Mouse (Mus musculus) CH12.LX (cell line): ENCODE measurements around the gene Zdhhc1. TPM values are rescaled to one million over a fixed set of nuclear protein-coding genes. Genes with fewer than 3 reads are reported as not detected.

Source experiments
- DNase-seq: peaks from one replicate; pipeline ENCODE4 v3.0.0-alpha.2; 2013; ENCODE audit errors: extremely low read depth
- H3K27ac ChIP-seq: 2 replicates; pipeline ENCODE4 v1.5.1; 2012; ENCODE audit warnings: low read depth, mild to moderate bottlenecking, control low read depth, moderate library complexity; ENCODE audit not compliant: insufficient read depth
- H3K27me3 ChIP-seq: replicated peaks from 2 replicates; pipeline ENCODE3; 2012; ENCODE audit warnings: inconsistent platforms
- H3K36me3 ChIP-seq, 2 experiments: replicated peaks in 1 of 2; 2 replicates each; pipeline versions ENCODE3 to v1.6.1; 2012; ENCODE audit warnings: inconsistent platforms in 1 of 2, low read length in 1 of 2, mild to moderate bottlenecking in 1 of 2, mixed read lengths in 1 of 2, moderate library complexity in 1 of 2; ENCODE audit not compliant: control insufficient read depth in 1 of 2, insufficient read depth in 1 of 2
- H3K4me1 ChIP-seq, 2 experiments: 2 replicates each; pipeline ENCODE4 v1.6.1; 2012; ENCODE audit warnings: inconsistent platforms in 1 of 2, moderate library complexity in 1 of 2; ENCODE audit not compliant: insufficient read depth in 2 of 2, control insufficient read depth in 1 of 2
- H3K4me2 ChIP-seq: 2 replicates; pipeline ENCODE4 v1.6.1; 2012; ENCODE audit warnings: low read depth, mild to moderate bottlenecking, control low read depth; ENCODE audit not compliant: poor library complexity, insufficient read depth, severe bottlenecking
- H3K4me3 ChIP-seq, 3 experiments: fragments of 150-350 bp in 1 of 3; sonication (generic) in 1 of 3; replicated peaks in 1 of 3; 2 replicates each; pipeline versions ENCODE3 to v1.5.1; 2011 to 2012; ENCODE audit warnings: low read depth in 2 of 3, low read length in 2 of 3, mild to moderate bottlenecking in 2 of 3, moderate library complexity in 2 of 3, control low read depth in 1 of 3, improper control_type of control experiment in 1 of 3, inconsistent platforms in 1 of 3, mixed read lengths in 1 of 3; ENCODE audit not compliant: poor library complexity in 1 of 3
- H3K79me2 ChIP-seq: replicated peaks from 2 replicates; pipeline ENCODE4 v1.6.1; 2012; ENCODE audit warnings: mild to moderate bottlenecking, moderate library complexity; ENCODE audit not compliant: control insufficient read depth, poor library complexity, insufficient read depth, severe bottlenecking; ENCODE audit errors: extremely low read depth
- H3K9ac ChIP-seq: 2 replicates; pipeline ENCODE4 v1.6.1; 2012; ENCODE audit warnings: low read depth, mild to moderate bottlenecking, control low read depth, moderate library complexity; ENCODE audit not compliant: insufficient read depth
- H3K9me3 ChIP-seq: replicated peaks from 2 replicates; pipeline ENCODE3; 2012; ENCODE audit warnings: low read length, inconsistent platforms, mixed read lengths
- BHLHE40 ChIP-seq: IDR thresholded peaks from 2 replicates; pipeline ENCODE4 v1.6.1; 2011; ENCODE audit warnings: mild to moderate bottlenecking, low read depth, low read length, improper control_type of control experiment
- CHD1 ChIP-seq: IDR thresholded peaks from 2 replicates; pipeline ENCODE4 v1.6.1; 2012; ENCODE audit warnings: low read depth, low read length, improper control_type of control experiment, inconsistent platforms
- CHD2 ChIP-seq: IDR thresholded peaks from 2 replicates; pipeline ENCODE4 v1.6.1; 2011; ENCODE audit warnings: low read length, improper control_type of control experiment
- E2F4 ChIP-seq: IDR thresholded peaks from 2 replicates; pipeline ENCODE4 v1.6.1; 2011; ENCODE audit warnings: low read depth, low read length, improper control_type of control experiment; ENCODE audit not compliant: insufficient replicate concordance
- GABPA ChIP-seq: IDR thresholded peaks from 2 replicates; pipeline ENCODE4 v1.6.1; 2012; ENCODE audit warnings: low read depth, low read length, improper control_type of control experiment, inconsistent platforms; ENCODE audit not compliant: insufficient replicate concordance
- IRF4 ChIP-seq: IDR thresholded peaks from 2 replicates; pipeline ENCODE4 v1.6.1; 2014; ENCODE audit warnings: low read depth, mild to moderate bottlenecking, inconsistent platforms, low read length, improper control_type of control experiment
- KAT2A ChIP-seq: IDR thresholded peaks from 2 replicates; pipeline ENCODE4 v1.6.1; 2012; ENCODE audit warnings: low read length, improper control_type of control experiment, inconsistent platforms; ENCODE audit not compliant: insufficient replicate concordance
- MAX ChIP-seq: IDR thresholded peaks from 2 replicates; pipeline ENCODE4 v1.6.1; 2011; ENCODE audit warnings: low read length, improper control_type of control experiment
- MAZ ChIP-seq: IDR thresholded peaks from 2 replicates; pipeline ENCODE4 v1.6.1; 2012; ENCODE audit warnings: low read depth, mild to moderate bottlenecking, inconsistent platforms, low read length, improper control_type of control experiment, moderate library complexity
- MEF2A ChIP-seq: IDR thresholded peaks from 2 replicates; pipeline ENCODE4 v1.6.1; 2014; ENCODE audit warnings: low read depth, mild to moderate bottlenecking, inconsistent platforms, low read length, improper control_type of control experiment, borderline replicate concordance
- MXI1 ChIP-seq: IDR thresholded peaks from 2 replicates; pipeline ENCODE4 v1.6.1; 2011; ENCODE audit warnings: mild to moderate bottlenecking, low read depth, low read length, improper control_type of control experiment
- MYC ChIP-seq: IDR thresholded peaks from 2 replicates; pipeline ENCODE4 v1.6.1; 2011; ENCODE audit warnings: low read depth, mild to moderate bottlenecking, improper control_type of control experiment, low read length
- NELFE ChIP-seq: IDR thresholded peaks from 2 replicates; pipeline ENCODE4 v1.6.1; 2011; ENCODE audit warnings: low read depth, low read length, improper control_type of control experiment
- NRF1 ChIP-seq: IDR thresholded peaks from 2 replicates; pipeline ENCODE4 v1.6.1; 2014; ENCODE audit warnings: low read depth, mild to moderate bottlenecking, inconsistent platforms, low read length, improper control_type of control experiment, moderate library complexity
- PAX5 ChIP-seq: IDR thresholded peaks from 2 replicates; pipeline ENCODE4 v1.6.1; 2012; ENCODE audit warnings: low read length, inconsistent platforms, mixed read lengths
- POLR2A ChIP-seq: IDR thresholded peaks from 2 replicates; pipeline ENCODE4 v1.6.1; 2011; ENCODE audit warnings: low read depth, mild to moderate bottlenecking, improper control_type of control experiment, low read length
- RAD21 ChIP-seq: IDR thresholded peaks from 2 replicates; pipeline ENCODE4 v1.6.1; 2011; ENCODE audit warnings: low read depth, mild to moderate bottlenecking, low read length, improper control_type of control experiment, moderate library complexity
- RCOR1 ChIP-seq: conservative IDR thresholded peaks from 2 replicates; pipeline ENCODE4 v1.6.1; 2012; ENCODE audit warnings: low read depth, mild to moderate bottlenecking, inconsistent platforms, low read length, improper control_type of control experiment
- SIN3A ChIP-seq: IDR thresholded peaks from 2 replicates; pipeline ENCODE4 v1.6.1; 2012; ENCODE audit warnings: low read length, improper control_type of control experiment, inconsistent platforms
- SMC3 ChIP-seq: IDR thresholded peaks from 2 replicates; pipeline ENCODE4 v1.6.1; 2011; ENCODE audit warnings: low read depth, low read length, improper control_type of control experiment
- TBP ChIP-seq: conservative IDR thresholded peaks from 2 replicates; pipeline ENCODE4 v1.6.1; 2011; ENCODE audit warnings: low read depth, low read length, improper control_type of control experiment
- TCF12 ChIP-seq: IDR thresholded peaks from 2 replicates; pipeline ENCODE4 v1.6.1; 2014; ENCODE audit warnings: low read depth, mild to moderate bottlenecking, inconsistent platforms, low read length, improper control_type of control experiment
- UBTF ChIP-seq: IDR thresholded peaks from 2 replicates; pipeline ENCODE4 v1.6.1; 2012; ENCODE audit warnings: low read depth, mild to moderate bottlenecking, inconsistent platforms, low read length, improper control_type of control experiment, moderate library complexity
- USF1 ChIP-seq: IDR thresholded peaks from 2 replicates; pipeline ENCODE4 v1.6.1; 2014; ENCODE audit warnings: low read depth, mild to moderate bottlenecking, inconsistent platforms, low read length, improper control_type of control experiment
- ZKSCAN1 ChIP-seq: IDR thresholded peaks from 2 replicates; pipeline ENCODE4 v1.6.1; 2012; ENCODE audit warnings: low read depth, inconsistent platforms, low read length, improper control_type of control experiment, borderline replicate concordance
- ZMIZ1 ChIP-seq: IDR thresholded peaks from 2 replicates; pipeline ENCODE4 v1.6.1; 2012; ENCODE audit warnings: low read depth, mild to moderate bottlenecking, inconsistent platforms, low read length, improper control_type of control experiment
- ZNF384 ChIP-seq: IDR thresholded peaks from 2 replicates; pipeline ENCODE4 v1.6.1; 2012; ENCODE audit warnings: low read depth, low read length, improper control_type of control experiment, inconsistent platforms
- dilution Hi-C: fragments of 300-500 bp; cut with MboI; formaldehyde crosslinking; loops from 2 replicates; pipeline ENCODE4 v1.14.3; 2020; ENCODE audit warnings: low sequenced_read_pairs; ENCODE audit not compliant: extremely low pct_unique_long_range_greater_than_20kb, extremely low pct_ligation_motif_present
- in situ Hi-C: fragments of 300-500 bp; cut with MboI; formaldehyde crosslinking; loops from 3 replicates; pipeline ENCODE4 v1.14.3; 2019; ENCODE audit warnings: low sequenced_read_pairs, low pct_ligation_motif_present, low pct_unique_long_range_greater_than_20kb, mixed read lengths
- polyA plus RNA-seq: library from polyadenylated mRNA; unstranded; fragments of >175 nt; gene quantifications from 2 replicates; pipeline ENCODE4 v1.2.1, GENCODE M21; 2012; ENCODE audit warnings: low read depth; ENCODE audit not compliant: insufficient read length
- total RNA-seq, 2 experiments: library from RNA; depleted of rRNA; stranded (reverse); fragments of 300-350 nt in 1 of 2; fragments of >200 nt in 1 of 2; gene quantifications; 2 replicates each; pipeline ENCODE4 v1.2.3; 2012 to 2014

Gene Zdhhc1
- total and polyA plus RNA-seq, 3 experiments: 1.6 to 3.6 (median 2.6) TPM

DNA sequence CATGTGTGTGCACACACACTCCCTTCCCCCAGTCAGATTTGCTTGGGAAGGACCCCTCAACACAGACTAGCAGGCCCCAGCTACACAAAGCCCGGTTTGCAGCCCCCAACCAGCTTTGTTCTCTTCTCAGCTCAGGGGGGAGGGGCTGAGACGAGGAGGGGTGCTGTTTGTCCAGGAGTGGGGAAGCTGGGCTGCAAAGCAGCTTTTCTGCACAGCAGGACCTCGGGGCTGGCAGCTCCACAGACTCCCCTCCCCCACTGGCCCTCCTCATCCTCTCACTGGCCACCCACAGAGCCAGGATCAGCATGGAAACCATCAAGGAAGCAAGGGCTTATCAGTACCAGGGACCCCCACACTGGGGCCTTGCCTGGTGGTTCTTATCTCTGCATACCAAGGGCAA, 24.4 kb upstream of the Zdhhc1 start:
- DNase-seq: no peak
- TF ChIP-seq CHD1 (no peak), IRF4 (no peak), SMC3 (no peak), POLR2A (no peak), CHD2 (no peak), PAX5 (no peak), SIN3A (no peak), MAZ (no peak), RAD21 (no peak), ZKSCAN1 (no peak), RCOR1 (no peak), KAT2A (no peak), E2F4 (no peak), ZNF384 (no peak), MAX (no peak), USF1 (no peak)
- H3K36me3 ChIP-seq: peaks cover 23 to 55% of the 10 kb centered on the region in 2 experiments
- no peak overlapping the region for H3K27ac ChIP-seq
- no peaks in the 10 kb centered on the region for H3K9me3 ChIP-seq
- dilution Hi-C loops: no loop called here
- no peak overlapping the region for H3K4me2 ChIP-seq
- peaks cover 21% of the 10 kb centered on the region for H3K27me3 ChIP-seq
- H3K79me2 ChIP-seq: no peaks in the 10 kb centered on the region
- H3K9ac ChIP-seq: no peak overlapping the region
- in situ Hi-C loops: no loop called here
- no peak overlapping the region for H3K4me3 ChIP-seq
- peaks cover 4 to 10% of the 10 kb centered on the region in 2 experiments for H3K4me1 ChIP-seq

DNA sequence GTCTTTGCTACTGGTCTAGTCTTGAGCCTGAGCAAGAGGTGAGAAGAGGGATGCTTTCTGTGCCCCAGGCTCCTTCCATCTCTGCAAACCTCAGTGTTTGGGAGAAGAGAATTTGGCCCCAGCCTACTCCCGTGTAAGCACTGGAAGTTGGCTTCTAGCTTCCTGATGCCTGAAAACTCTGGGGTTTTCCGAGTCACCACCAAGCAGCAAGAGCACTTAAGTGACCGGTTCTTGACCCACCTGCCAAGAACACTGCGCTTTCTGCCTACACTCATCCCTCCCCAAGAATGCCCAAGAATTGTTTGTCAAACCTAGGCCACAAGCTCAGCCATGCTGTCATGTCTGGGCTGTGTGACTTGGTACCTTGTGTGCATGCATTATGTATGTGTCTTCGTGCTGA, 23.8 kb upstream of the Zdhhc1 start:
- Histone ChIP-seq H3K9me3 (no peaks in the 10 kb centered on the region), H3K4me2 (no peak overlapping the region), H3K4me3 (no peak overlapping the region), H3K27me3 (peaks cover 21% of the 10 kb centered on the region), H3K27ac (no peak overlapping the region), H3K36me3 (peaks cover 23 to 50% of the 10 kb centered on the region in 2 experiments), H3K9ac (no peak overlapping the region), H3K79me2 (no peaks in the 10 kb centered on the region), H3K4me1 (peaks cover 4 to 10% of the 10 kb centered on the region in 2 experiments)
- in situ Hi-C loops (no loop called here), dilution Hi-C loops (no loop called here)
- no peak for TF ChIP-seq MAZ
- TF ChIP-seq NRF1: no peak
- no peak for TF ChIP-seq TCF12
- no peak for TF ChIP-seq BHLHE40
- TF ChIP-seq TBP: no peak
- TF ChIP-seq IRF4: no peak
- no peak for TF ChIP-seq MAX
- TF ChIP-seq RAD21: no peak
- TF ChIP-seq USF1: no peak
- no peak for TF ChIP-seq ZMIZ1
- no peak for TF ChIP-seq NELFE
- TF ChIP-seq CHD1: no peak
- TF ChIP-seq PAX5: no peak
- TF ChIP-seq ZNF384: no peak
- TF ChIP-seq ZKSCAN1: no peak
- TF ChIP-seq MYC: no peak
- no peak for TF ChIP-seq GABPA
- TF ChIP-seq MEF2A: no peak
- TF ChIP-seq UBTF: no peak
- TF ChIP-seq MXI1: no peak
- DNase-seq: no peak
